Comparison of ENCODE assay signal across 11 mouse cellular contexts in genomic region chr14:117383188-117383587, GRCm38 (mm10).
DNase-seq lines count a peak whose midpoint lies in the region; ATAC-seq lines count a peak whose summit lies in the region.
"Had no signal": no experiment of that assay in that cellular context is flagged by ENCODE, and none has a peak within 500 bp of the region (broad histone marks: within the 10 kb centered on the region; RNA-seq: fewer than 3 reads in every experiment).

No protein-coding gene starts in this region.

- no peak overlapping the region for H3K4me2 ChIP-seq in forebrain, embryonic 14.5 days (ENCODE audit: low read length)
- H3K4me2 ChIP-seq: embryonic facial prominence, embryonic 12.5 days; neural tube, embryonic 13.5 days had no signal

- H3K4me1 ChIP-seq in forebrain, embryonic 14.5 days (ENCODE audit: control insufficient read depth, insufficient read depth, low read length): peaks cover 5% of the 10 kb centered on the region; the same call in 1 of the 2 replicates
- peaks cover 23% of the 10 kb centered on the region for H3K4me1 ChIP-seq in midbrain, embryonic 10.5 days

- no peaks in the 10 kb centered on the region for H3K36me3 ChIP-seq in forebrain, embryonic 14.5 days (ENCODE audit: control insufficient read depth, insufficient read depth, low read length)
- H3K36me3 ChIP-seq in midbrain, embryonic 10.5 days: no peaks in the 10 kb centered on the region
- H3K36me3 ChIP-seq: embryonic facial prominence, embryonic 12.5 days; neural tube, embryonic 13.5 days had no signal

- H3K4me3 ChIP-seq in forebrain, embryonic 14.5 days (ENCODE audit: low read depth, low read length): no peak overlapping the region
- H3K4me3 ChIP-seq in midbrain, embryonic 10.5 days: no peak overlapping the region
- H3K4me3 ChIP-seq: embryonic facial prominence, embryonic 12.5 days; neural tube, embryonic 13.5 days had no signal

- ATAC-seq in forebrain, embryonic 14.5 days: 0 out of 2 replicates have a peak, but pooled peaks have one; percentile 48
- ATAC-seq: inflammation-experienced regulatory T-cells, adult 6 months had no signal

- no peaks in the 10 kb centered on the region for H3K27me3 ChIP-seq in forebrain, embryonic 14.5 days (replicated peaks; ENCODE audit: control insufficient read depth, insufficient read depth, low read length)
- no peaks in the 10 kb centered on the region for H3K27me3 ChIP-seq in midbrain, embryonic 10.5 days (ENCODE audit: low read depth, poor library complexity, severe bottlenecking)
- H3K27me3 ChIP-seq: embryonic facial prominence, embryonic 12.5 days; neural tube, embryonic 13.5 days had no signal

- DNase-seq in layer of hippocampus, adult 9-11 months: peak; percentile 8
- no peak for DNase-seq in layer of hippocampus, adult 8-10 months (ENCODE audit: low spot score in 2 of 2)
- DNase-seq in forebrain, embryonic 14.5 days (ENCODE audit: low spot score): peak; percentile 52
- DNase-seq in midbrain, embryonic 10.5 days (ENCODE audit: low spot score): peak; percentile 29
- DNase-seq in retina, postnatal 7 days (ENCODE audit: low read depth, low spot score): peak; percentile 13
- no peak for DNase-seq in kidney, adult 9 months
- DNase-seq in kidney, adult 11 months: no peak

- no peaks in the 10 kb centered on the region for H3K9me3 ChIP-seq in forebrain, embryonic 14.5 days (replicated peaks; ENCODE audit: control insufficient read depth, low read length)
- H3K9me3 ChIP-seq in midbrain, embryonic 10.5 days (replicated peaks): no peaks in the 10 kb centered on the region
- H3K9me3 ChIP-seq: embryonic facial prominence, embryonic 12.5 days; neural tube, embryonic 13.5 days had no signal

- H3K9ac ChIP-seq in forebrain, embryonic 14.5 days (ENCODE audit: low read length): no peak overlapping the region
- H3K9ac ChIP-seq: embryonic facial prominence, embryonic 12.5 days; neural tube, embryonic 13.5 days had no signal

- WGBS in forebrain, embryonic 14.5 days: 53% methylated on average over 7 of the region's 7 CpGs
- WGBS in midbrain, embryonic 10.5 days: 58% methylated on average over 7 of the region's 7 CpGs

- no peak overlapping the region for H3K27ac ChIP-seq in forebrain, embryonic 14.5 days (ENCODE audit: low read depth, low read length)
- no peak overlapping the region for H3K27ac ChIP-seq in midbrain, embryonic 10.5 days (replicated peaks)
- H3K27ac ChIP-seq: embryonic facial prominence, embryonic 12.5 days; macrophage; neural tube, embryonic 13.5 days had no signal

Comparison
In these comparisons a context has a peak if more than half of its experiments do, and no peak if none do; other contexts are left out.
1. DNase-seq: peak in layer of hippocampus, adult 9-11 months (single experiment), forebrain, embryonic 14.5 days (single experiment), midbrain, embryonic 10.5 days (single experiment) and retina, postnatal 7 days (single experiment); none in layer of hippocampus, adult 8-10 months (0 of 2), kidney, adult 9 months (single experiment) and kidney, adult 11 months (single experiment).